Mouse (Mus musculus): Measurements from ENCODE around the gene Mcpt2.
"Not testable (repeated sequence)": the region's sequence is repeated elsewhere in the genome, so short reads cannot be mapped to it uniquely, and the experiment has no call there.

GRCm38 (mm10) chr14:56041792-56042191 is at the start of gene Mcpt2:
- not testable (repeated sequence) for TF ChIP-seq CTCF (IDR thresholded peaks at IDR 0.05; ENCODE audit: low read depth, low read length); GATA2 (IDR thresholded peaks at IDR 0.05; ENCODE audit: borderline replicate concordance, low read depth, low read length)
